Mouse (Mus musculus) hematopoietic stem cell, adult 5-6 weeks (primary cell): ENCODE results near the gene 4930590J08Rik. TPM values are rescaled to one million over a fixed set of nuclear protein-coding genes. Genes with fewer than 3 reads are reported as not detected.
"Not testable (repeated sequence)": the region's sequence is repeated elsewhere in the genome, so short reads cannot be mapped to it uniquely, and the experiment has no call there.

Experiments
- ATAC-seq, 2 experiments: fragments of 125-278 bp in 1 of 2; replicated peaks in 1 of 2; 2 replicates each; pipeline ENCODE4 v1.8.0; 2016 to 2017; ENCODE audit warnings: inconsistent platforms in 2 of 2, mild to moderate bottlenecking in 2 of 2, moderate number of reproducible peaks in 2 of 2, low read depth in 1 of 2, moderate TSS enrichment in 1 of 2; ENCODE audit not compliant: low FRiP score in 2 of 2, poor library complexity in 2 of 2, severe bottlenecking in 2 of 2, insufficient read depth in 1 of 2, low TSS enrichment in 1 of 2
- total RNA-seq: library from RNA; stranded (forward); fragments of 172-1452, 232-1000 nt; gene quantifications from 2 replicates; pipeline ENCODE4 v1.2.3, GENCODE M21; 2017

Gene 4930590J08Rik
- total RNA-seq, 1 experiment from 2014 or later = 0.74 TPM

- no peak for ATAC-seq
Measured at GRCm38 (mm10) chr6:91948426-91948825, 45.8 kb downstream of the 4930590J08Rik start.

GRCm38 (mm10) chr6:91958015-91958414 lies 55.4 kb downstream of the 4930590J08Rik start:
- not testable (repeated sequence) for ATAC-seq

GRCm38 (mm10) chr6:91960028-91960811 lies 57.6 kb downstream of the 4930590J08Rik start:
- no peak for ATAC-seq

- no peak for ATAC-seq
Measured at GRCm38 (mm10) chr6:91963429-91963828, 60.8 kb downstream of the 4930590J08Rik start.

GRCm38 (mm10) chr6:91965060-91965459 lies 62.5 kb downstream of the 4930590J08Rik start:
- ATAC-seq = no peak

DNA sequence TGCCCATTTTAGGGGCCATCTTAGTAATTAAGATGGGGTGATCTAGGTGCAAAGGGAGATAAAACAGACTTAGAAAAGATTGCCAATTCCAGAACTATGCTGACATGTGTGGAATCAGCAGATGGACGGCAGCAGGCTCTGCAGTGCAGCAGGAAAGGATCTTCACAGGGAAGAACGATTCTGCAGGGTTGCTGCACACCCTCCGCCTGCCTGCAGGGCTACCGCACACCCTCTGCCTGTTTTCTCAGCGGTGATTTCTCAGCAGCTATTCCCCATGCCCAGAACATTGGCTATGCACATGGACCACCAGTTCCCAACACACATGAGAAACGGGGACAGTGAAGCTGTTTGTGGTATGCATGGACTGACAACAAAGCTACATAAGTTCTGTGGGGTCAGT lies 63.4 kb downstream of the 4930590J08Rik start:
- ATAC-seq = no peak

GRCm38 (mm10) chr6:91972201-91972646 lies 69.6 kb downstream of the 4930590J08Rik start:
- ATAC-seq = peak; percentile 87 to 91

DNA sequence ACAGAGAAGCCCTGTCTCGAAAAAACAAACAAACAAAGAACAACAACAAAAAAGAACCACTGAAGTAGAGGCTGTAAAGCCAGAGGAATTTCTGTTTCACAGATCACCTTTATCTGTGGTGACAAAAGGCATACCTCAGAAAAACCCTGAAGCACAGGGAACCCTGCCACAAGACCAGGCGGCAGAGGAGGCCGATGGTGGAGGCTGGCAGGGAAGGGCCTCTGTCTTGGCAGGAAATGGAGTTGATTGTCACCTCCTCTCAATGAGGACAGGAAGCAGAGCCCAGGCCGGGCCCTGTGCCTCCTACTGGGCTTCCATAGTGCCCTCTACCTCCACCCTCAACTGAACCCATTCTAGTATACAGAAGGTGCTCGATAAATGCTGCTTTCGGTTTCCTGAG lies 71.4 kb downstream of the 4930590J08Rik start:
- ATAC-seq = no peak

DNA sequence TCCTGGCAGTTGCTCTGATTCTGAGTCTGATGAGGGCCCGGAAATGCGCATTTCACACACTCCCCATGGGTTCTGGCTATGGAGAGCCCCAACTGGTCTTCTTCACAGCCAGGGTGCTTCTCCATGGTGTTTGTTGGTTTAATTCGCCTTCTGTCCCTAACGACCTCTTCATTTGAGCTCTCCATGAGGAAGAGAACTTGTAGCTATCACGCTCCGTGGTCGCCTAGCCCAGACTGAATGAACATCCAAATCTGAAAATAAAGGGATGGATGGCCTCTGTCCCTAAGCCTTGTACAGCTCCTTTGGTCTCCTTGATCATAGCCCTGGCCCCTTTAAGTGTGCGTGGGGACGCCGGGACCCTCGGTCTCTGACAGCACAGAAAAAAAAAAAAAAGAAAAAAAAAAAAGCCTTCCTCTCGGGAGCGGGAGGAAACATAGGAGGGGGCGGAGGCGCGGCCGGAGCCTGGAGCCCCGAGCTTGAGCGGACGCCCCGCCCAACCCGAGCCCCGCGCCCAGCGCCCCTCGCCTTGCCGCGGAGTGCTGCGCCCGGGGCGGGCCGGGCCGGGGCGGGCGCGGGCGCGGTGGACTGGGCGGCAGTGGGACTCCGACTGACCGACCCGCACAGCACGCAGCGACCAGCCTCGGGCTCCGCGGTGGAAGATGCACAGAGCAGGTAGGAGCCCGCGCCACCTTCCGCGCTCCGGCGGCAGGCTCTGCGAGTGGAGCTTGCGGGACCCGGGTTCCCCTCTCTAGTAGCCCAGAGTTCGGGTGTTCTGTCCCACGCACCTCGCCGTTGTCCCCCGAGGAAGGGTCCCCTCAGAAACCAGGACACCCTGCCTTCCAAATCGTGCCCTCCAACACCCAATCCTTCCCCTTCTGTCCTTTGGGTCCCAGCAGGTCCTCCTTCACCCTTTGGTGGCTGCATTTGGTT lies 76.0 kb downstream of the 4930590J08Rik start, which contains the start of gene Fgd5:
Gene Fgd5, plus strand, starts transcription at position 508 of the 930 bp plus-strand sequence.
- 0 out of 4 replicates have a peak, but pooled peaks of 1 of the 2 experiments have one; percentile 11 for ATAC-seq

- peak; percentile 26 to 71 for ATAC-seq
Measured at GRCm38 (mm10) chr6:91979301-91979996, 76.8 kb downstream of the 4930590J08Rik start.

DNA sequence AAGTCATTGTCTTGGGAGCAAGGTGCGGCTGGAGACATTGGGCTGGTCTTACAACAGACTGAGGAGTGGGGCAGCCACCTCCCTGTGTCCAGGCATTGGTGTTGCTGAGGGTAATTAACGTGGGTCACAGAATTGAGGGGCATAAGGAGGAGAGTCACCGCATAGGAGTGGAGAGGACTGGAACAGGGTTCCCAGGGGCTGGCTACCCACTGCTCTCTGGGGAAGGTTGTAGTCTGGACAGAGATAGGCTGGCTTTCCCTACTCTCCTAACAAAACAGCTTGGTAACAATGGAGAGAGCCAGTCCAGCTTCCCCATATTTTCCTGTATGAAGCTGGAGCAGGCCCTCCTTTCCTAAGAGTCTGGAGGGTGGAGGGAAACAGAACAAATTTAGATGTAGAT lies 77.4 kb downstream of the 4930590J08Rik start:
- ATAC-seq = no peak

DNA sequence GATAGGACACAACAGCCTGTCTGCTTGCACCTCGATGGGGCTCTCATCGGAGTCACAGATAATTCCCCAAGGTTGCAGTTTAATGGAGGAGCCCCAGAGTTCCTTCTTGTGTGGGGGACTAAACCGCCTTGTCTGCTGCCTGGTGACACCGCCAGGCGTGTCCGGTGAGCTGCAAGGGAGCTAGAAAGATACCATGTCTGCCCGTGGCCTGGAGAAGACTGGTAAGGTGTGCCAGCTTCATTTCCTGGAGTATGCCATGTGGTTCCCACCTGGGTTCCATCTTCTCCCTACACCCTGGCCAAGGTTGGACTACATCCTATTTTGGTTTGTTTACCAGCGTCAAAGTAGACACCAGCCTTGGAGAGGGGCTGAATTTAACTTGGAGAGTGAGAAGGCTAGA lies 87.5 kb downstream of the 4930590J08Rik start:
- ATAC-seq = no peak

- ATAC-seq = no peak
Measured at GRCm38 (mm10) chr6:91992823-91993222, 90.2 kb downstream of the 4930590J08Rik start.

GRCm38 (mm10) chr6:91993795-91994505 lies 91.3 kb downstream of the 4930590J08Rik start:
- 0 out of 4 replicates have a peak, but pooled peaks of 1 of the 2 experiments have one; percentile 35 for ATAC-seq

DNA sequence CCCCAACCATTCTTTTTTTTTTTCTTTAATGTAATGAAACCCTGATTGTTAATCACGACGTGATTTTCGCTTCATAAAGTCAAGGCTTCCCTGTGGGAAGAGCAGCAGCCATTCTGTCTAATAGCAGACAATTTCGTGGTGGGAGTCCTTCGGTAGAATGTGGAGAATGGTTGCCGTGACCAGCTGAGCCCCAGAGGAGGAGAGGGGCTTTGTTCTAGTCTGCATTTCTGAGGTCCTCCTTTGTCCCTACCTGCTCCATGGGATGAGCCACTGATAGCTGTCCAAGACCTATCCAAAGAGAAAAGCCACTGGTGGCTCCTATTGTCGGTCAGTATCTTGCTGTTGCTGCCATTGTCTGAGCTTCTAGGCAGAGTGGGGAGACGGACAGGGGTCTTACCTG lies 93.5 kb downstream of the 4930590J08Rik start:
- ATAC-seq = no peak
